Comparison of ENCODE assay signal across 9 mouse cellular contexts in genomic region chr4:139074060-139074459, GRCm38 (mm10). TPM values are rescaled to one million over a fixed set of nuclear protein-coding genes. Genes with fewer than 3 reads are reported as not detected.
DNase-seq lines count a peak whose midpoint lies in the region; ATAC-seq and TF ChIP-seq lines count a peak whose summit lies in the region.
"Had no signal": no experiment of that assay in that cellular context is flagged by ENCODE, and none has a peak within 500 bp of the region (broad histone marks: within the 10 kb centered on the region; RNA-seq: fewer than 3 reads in every experiment).

No protein-coding gene starts in this region.

- peak overlapping the region; percentile 97 for H3K4me2 ChIP-seq in lung, embryonic 15.5 days
- H3K4me2 ChIP-seq in hindbrain, embryonic 14.5 days (replicated peaks), result peak overlapping the region; percentile 72
- H3K4me2 ChIP-seq in neural tube, embryonic 15.5 days, result peak overlapping the region; percentile 87

- peaks cover 15% of the 10 kb centered on the region for H3K4me1 ChIP-seq in lung, embryonic 15.5 days
- no peaks in the 10 kb centered on the region for H3K4me1 ChIP-seq in lung, adult 2 months (ENCODE audit: control insufficient read depth, insufficient read depth, low read length)
- 0 out of 2 replicates have a peak, but pooled peaks cover 6% of the 10 kb centered on the region for H3K4me1 ChIP-seq in hindbrain, embryonic 14.5 days (replicated peaks; ENCODE audit: control insufficient read depth, insufficient read depth, low read length)
- peaks cover 21% of the 10 kb centered on the region for H3K4me1 ChIP-seq in neural tube, embryonic 15.5 days

- H3K9me3 ChIP-seq in lung, embryonic 15.5 days, result no peaks in the 10 kb centered on the region
- H3K9me3 ChIP-seq in hindbrain, embryonic 14.5 days (ENCODE audit: control insufficient read depth, low read length), result no peaks in the 10 kb centered on the region
- no peaks in the 10 kb centered on the region for H3K9me3 ChIP-seq in neural tube, embryonic 15.5 days (replicated peaks)

- intact Hi-C loops in left cerebral cortex, postnatal 36 days (cut with DNase I), result loop anchor here (2.0 kb wide), 1 partner anchor 39 kb away; no protein-coding TSS in a partner anchor

- no peak for TF ChIP-seq POLR2A in lung, adult 2 months (IDR thresholded peaks at IDR 0.05; ENCODE audit: borderline replicate concordance, extremely low read depth, low read depth, low read length)

- TF ChIP-seq CTCF in lung, adult 2 months (IDR thresholded peaks at IDR 0.05; ENCODE audit: insufficient read depth, low read length), result no peak

- peak overlapping the region; percentile 51; the same call in 1 of the 2 replicates for H3K4me3 ChIP-seq in lung, embryonic 15.5 days
- H3K4me3 ChIP-seq in lung, adult 2 months (replicated peaks; ENCODE audit: extremely low read depth, low read depth, low read length), result no peak overlapping the region
- H3K4me3 ChIP-seq in hindbrain, embryonic 14.5 days (replicated peaks; ENCODE audit: low read length), result peak overlapping the region; percentile 55
- H3K4me3 ChIP-seq in neural tube, embryonic 15.5 days (replicated peaks), result peak overlapping the region; percentile 54

- H3K9ac ChIP-seq in lung, embryonic 15.5 days, result no peak overlapping the region
- H3K9ac ChIP-seq in hindbrain, embryonic 14.5 days, result no peak overlapping the region
- no peak overlapping the region for H3K9ac ChIP-seq in neural tube, embryonic 15.5 days (replicated peaks)

- 21% methylated on average over 29 of the region's 29 CpGs for WGBS in lung, embryonic 15.5 days
- 21% methylated on average over 29 of the region's 29 CpGs for WGBS in lung, adult 2 months
- WGBS in hindbrain, embryonic 14.5 days, result 18% methylated on average over 29 of the region's 29 CpGs
- 20% methylated on average over 29 of the region's 29 CpGs for WGBS in neural tube, embryonic 15.5 days

- peaks cover 66% of the 10 kb centered on the region for H3K27me3 ChIP-seq in lung, embryonic 15.5 days
- peaks cover 58% of the 10 kb centered on the region for H3K27me3 ChIP-seq in hindbrain, embryonic 14.5 days (ENCODE audit: control insufficient read depth, insufficient read depth, low read length)
- peaks cover 64% of the 10 kb centered on the region for H3K27me3 ChIP-seq in neural tube, embryonic 15.5 days (replicated peaks)

- ATAC-seq in cerebellum, adult (ENCODE audit: insufficient number of reproducible peaks, low FRiP score, low TSS enrichment), result no peak
- no peak for ATAC-seq in lung, embryonic 15.5 days (ENCODE audit: borderline replicate concordance, extremely low read depth, low FRiP score, low TSS enrichment)
- no peak for ATAC-seq in hindbrain, embryonic 14.5 days (ENCODE audit: low FRiP score)
- ATAC-seq in neural tube, embryonic 15.5 days (ENCODE audit: low FRiP score), result no peak

- H3K27ac ChIP-seq in lung, embryonic 15.5 days, result no peak overlapping the region
- no peak overlapping the region for H3K27ac ChIP-seq in hindbrain, embryonic 14.5 days
- no peak overlapping the region for H3K27ac ChIP-seq in neural tube, embryonic 15.5 days (replicated peaks)

- peak; percentile 70 to 83 for DNase-seq in cerebellum, postnatal 10 days
- no peak for DNase-seq in lung, adult 2 months
- DNase-seq in hindbrain, embryonic 14.5 days (ENCODE audit: low spot score), result no peak
- no peak for DNase-seq in urinary bladder, postnatal 10 days (ENCODE audit: low spot score)
- DNase-seq in left cerebral cortex, postnatal 36 days (ENCODE audit: low spot score in 2 of 2), result no peak
- DNase-seq: lung, postnatal 4 days had no signal

- no peaks in the 10 kb centered on the region for H3K36me3 ChIP-seq in lung, embryonic 15.5 days
- H3K36me3 ChIP-seq in hindbrain, embryonic 14.5 days (replicated peaks; ENCODE audit: control insufficient read depth, insufficient read depth), result no peaks in the 10 kb centered on the region
- H3K36me3 ChIP-seq in neural tube, embryonic 15.5 days, result no peaks in the 10 kb centered on the region

RNA-seq across cellular contexts. Expression of gene Htr6, which starts 1.3 kb away (rescaled TPM):
- polyA plus RNA-seq in lung, embryonic 15.5 days (2015; fragmentation: Nextera tagmentation; extraction: Ambion mirVana), result not detected in 2 replicates
- polyA plus RNA-seq in lung, adult 2 months (2012; rRNA removed), result 0.19 and 0.22 TPM in 2 replicates
- 0.58 and 0.65 TPM in 2 replicates for polyA plus RNA-seq in hindbrain, embryonic 14.5 days (2014; fragmentation: Nextera tagmentation; extraction: Ambion mirVana)
- 0.80 and 1.0 TPM in 2 replicates for polyA plus RNA-seq in neural tube, embryonic 15.5 days (2015; fragmentation: Nextera tagmentation; extraction: Ambion mirVana)
- 1 to 10 TPM; 6.6 to 8.5 TPM for total RNA-seq in left cerebral cortex, postnatal 36 days (2021)

RNA-seq across cellular contexts. Expression of gene Nbl1, which starts 18.7 kb away (rescaled TPM):
- 61.2 and 61.4 TPM in 2 replicates for polyA plus RNA-seq in lung, embryonic 15.5 days (2015; fragmentation: Nextera tagmentation; extraction: Ambion mirVana)
- 330 and 497 TPM in 2 replicates for polyA plus RNA-seq in lung, adult 2 months (2012; rRNA removed)
- 47.8 and 47.9 TPM in 2 replicates for polyA plus RNA-seq in hindbrain, embryonic 14.5 days (2014; fragmentation: Nextera tagmentation; extraction: Ambion mirVana)
- 47.9 and 51.2 TPM in 2 replicates for polyA plus RNA-seq in neural tube, embryonic 15.5 days (2015; fragmentation: Nextera tagmentation; extraction: Ambion mirVana)
- total RNA-seq in left cerebral cortex, postnatal 36 days (2021), result 10 to 100 TPM; 73.0 to 76.2 TPM

RNA-seq across cellular contexts. Expression of gene Minos1, which starts 56.9 kb away (rescaled TPM):
- 517 and 528 TPM in 2 replicates for polyA plus RNA-seq in lung, embryonic 15.5 days (2015; fragmentation: Nextera tagmentation; extraction: Ambion mirVana)
- polyA plus RNA-seq in lung, adult 2 months (2012; rRNA removed), result 29.7 and 37.7 TPM in 2 replicates
- polyA plus RNA-seq in hindbrain, embryonic 14.5 days (2014; fragmentation: Nextera tagmentation; extraction: Ambion mirVana), result 391 and 450 TPM in 2 replicates
- polyA plus RNA-seq in neural tube, embryonic 15.5 days (2015; fragmentation: Nextera tagmentation; extraction: Ambion mirVana), result 440 and 466 TPM in 2 replicates
- total RNA-seq in left cerebral cortex, postnatal 36 days (2021), result 100 to 1,000 TPM; 196 to 197 TPM

Comparison
In these comparisons a context has a peak if more than half of its experiments do, and no peak if none do; other contexts are left out.
1. RNA of gene Minos1, which starts 56.9 kb away (polyA plus RNA-seq): 517 to 528 TPM in lung, embryonic 15.5 days, 391 to 450 TPM in hindbrain, embryonic 14.5 days and 440 to 466 TPM in neural tube, embryonic 15.5 days; 29.7 to 37.7 TPM in lung, adult 2 months; every median in the first group is over 10 times any median in the second.
2. DNase-seq: peak in cerebellum, postnatal 10 days (2 of 2); none in lung, adult 2 months (single experiment), hindbrain, embryonic 14.5 days (single experiment), urinary bladder, postnatal 10 days (single experiment) and left cerebral cortex, postnatal 36 days (0 of 2).
3. Peak in every context shown above with its lines, with median percentiles within 50 percentile points of each other: H3K4me2 ChIP-seq.